Mouse (Mus musculus) T-cell, adult 2 months (primary cell): ENCODE data around the gene Ccdc169.
"Not testable (repeated sequence)": the region's sequence is repeated elsewhere in the genome, so short reads cannot be mapped to it uniquely, and the experiment has no call there.

ENCODE experiments used
- DNase-seq: peaks from one replicate; pipeline ENCODE4 v3.0.0; 2022; ENCODE audit warnings: low spot score

The Ccdc169 gene

GRCm38 (mm10) chr3:55195581-55196327 is 58.6 kb downstream of the Ccdc169 start:
- DNase-seq: no peak

DNA sequence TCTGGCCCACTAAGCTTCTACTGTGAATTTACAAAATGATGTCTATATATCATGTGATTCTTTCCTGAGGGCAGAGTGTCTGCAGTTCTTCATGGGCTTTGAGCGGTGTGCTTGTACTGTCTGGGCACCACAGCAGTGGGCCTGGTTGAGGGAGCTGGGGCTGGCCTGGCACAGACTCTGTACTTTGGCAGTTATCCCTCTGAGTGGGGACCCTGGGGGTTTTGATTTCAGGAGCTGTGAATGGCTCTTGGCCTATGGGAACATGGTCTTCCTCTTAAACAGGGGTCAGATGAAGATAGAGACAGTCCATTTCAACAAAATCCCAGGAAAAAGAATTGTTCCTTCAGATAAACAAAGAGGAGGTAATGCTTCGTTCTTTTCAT is 59.2 kb downstream of the Ccdc169 start:
- no peak for DNase-seq

- DNase-seq: not testable (repeated sequence)
Measured at GRCm38 (mm10) chr3:55203621-55204020, 66.5 kb downstream of the Ccdc169 start.

GRCm38 (mm10) chr3:55206413-55206812 is 69.3 kb downstream of the Ccdc169 start:
- DNase-seq: no peak

DNA sequence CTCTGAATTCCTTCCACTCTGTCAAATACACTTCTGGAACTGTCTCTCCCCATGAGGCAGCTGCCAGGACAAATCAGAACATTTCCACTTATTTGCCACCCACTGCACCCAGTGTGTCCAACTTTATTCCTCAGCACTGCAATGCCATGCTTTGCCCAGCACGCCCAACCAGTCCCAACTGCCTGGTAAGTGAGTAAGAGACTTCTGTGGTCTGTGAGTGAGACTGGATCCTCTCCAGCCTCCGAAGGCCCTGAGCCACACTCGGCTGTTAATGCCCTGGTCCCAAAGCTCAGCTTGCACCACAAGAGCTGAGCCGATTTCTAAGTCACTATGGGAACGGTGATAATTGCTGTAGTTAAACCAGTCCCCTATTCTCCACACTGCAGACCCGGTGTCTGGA is 70.5 kb downstream of the Ccdc169 start:
- DNase-seq: no peak

DNA sequence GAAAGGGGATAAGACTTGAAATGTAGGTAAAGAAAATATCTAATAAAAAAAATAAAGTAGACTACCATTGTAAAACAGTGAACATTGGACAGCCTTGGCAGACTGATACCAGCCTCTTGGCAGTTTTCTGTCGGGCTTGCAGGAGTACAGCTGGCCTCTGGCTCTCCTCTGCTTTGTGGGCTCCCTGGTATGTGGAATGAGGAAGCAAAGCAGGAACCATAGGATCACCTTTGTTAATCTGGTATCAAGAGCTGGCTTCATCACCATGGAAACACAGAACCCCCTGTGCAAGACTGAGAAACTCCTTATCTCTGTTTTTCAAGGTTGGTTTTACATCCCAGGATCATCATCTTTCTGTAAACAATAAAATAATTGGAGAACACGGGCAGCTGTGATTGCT is 75.1 kb downstream of the Ccdc169 start:
- no peak for DNase-seq

- no peak for DNase-seq
Measured at GRCm38 (mm10) chr3:55213785-55214184, 76.6 kb downstream of the Ccdc169 start.

DNA sequence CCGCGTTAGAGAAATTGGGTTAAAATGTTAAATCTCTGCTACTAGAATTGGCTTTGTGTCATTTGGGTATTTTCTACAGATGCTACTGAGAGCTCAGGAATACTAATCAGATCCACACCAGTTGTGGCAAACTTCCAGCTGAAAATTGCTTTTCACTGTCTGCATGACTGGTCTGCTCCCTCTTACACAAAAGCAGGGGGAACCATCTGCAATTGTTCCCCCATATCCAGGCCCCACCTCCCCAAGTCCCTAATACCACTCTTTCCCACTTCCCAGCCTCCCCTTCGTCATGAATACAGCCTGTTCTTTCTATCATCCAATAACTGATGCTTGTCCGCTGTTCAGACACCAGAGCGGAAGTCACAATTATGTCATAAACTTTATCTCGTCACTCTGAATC is 77.3 kb downstream of the Ccdc169 start:
- DNase-seq: no peak

GRCm38 (mm10) chr3:55222502-55222901 is 85.4 kb downstream of the Ccdc169 start:
- DNase-seq: no peak
